Mouse (Mus musculus) cerebellum, adult 2 months (tissue): ENCODE data around the gene Tulp1.

ENCODE experiments used
- CTCF ChIP-seq: fragments of 200-500 bp; IDR thresholded peaks from 2 replicates; pipeline ENCODE4 v1.5.1; 2011; ENCODE audit warnings: low read depth, mild to moderate bottlenecking, control low read depth, low read length, moderate library complexity, borderline replicate concordance; ENCODE audit not compliant: insufficient read depth
- POLR2A ChIP-seq: fragments of 200-500 bp; IDR thresholded peaks from 2 replicates; pipeline ENCODE4 v1.6.1; 2011; ENCODE audit warnings: low read length, control low read depth, borderline replicate concordance; ENCODE audit not compliant: insufficient read depth

- TF ChIP-seq POLR2A = no peak
- no peak for TF ChIP-seq CTCF
Observed at GRCm38 (mm10) chr17:28362653-28363292, 2.2 kb downstream of the Tulp1 start.
